Mouse (Mus musculus): ENCODE data around the gene Sp1.

Gene Sp1

GRCm38 (mm10) chr15:102442490-102442889 lies 36.5 kb downstream of the Sp1 start:
- DNase-seq: peak; percentile 81 to 90

- no peak for DNase-seq
Observed at GRCm38 (mm10) chr15:102445146-102445545, 39.2 kb downstream of the Sp1 start, which contains the start of gene Amhr2. Gene Amhr2 (plus strand): TSS chr15:102445367.

GRCm38 (mm10) chr15:102446448-102446847 lies 40.5 kb downstream of the Sp1 start:
- DNase-seq: no peak

- DNase-seq: no peak
Observed at GRCm38 (mm10) chr15:102449366-102449765, 43.4 kb downstream of the Sp1 start.

GRCm38 (mm10) chr15:102450928-102451327 lies 45.0 kb downstream of the Sp1 start:
- DNase-seq: no peak

GRCm38 (mm10) chr15:102451666-102452430 lies 45.9 kb downstream of the Sp1 start:
- no peak for DNase-seq

GRCm38 (mm10) chr15:102455993-102456392 lies 50.0 kb downstream of the Sp1 start:
- peak; percentile 25 to 46 for DNase-seq

- no peak for DNase-seq
Observed at GRCm38 (mm10) chr15:102458050-102458736, 52.2 kb downstream of the Sp1 start.

GRCm38 (mm10) chr15:102458904-102459317 lies 53.0 kb downstream of the Sp1 start, which contains the start of gene Prr13:
Gene Prr13 (plus strand): TSS chr15:102459028.
- DNase-seq: peak; percentile 95 to 98

- DNase-seq: no peak
Observed at GRCm38 (mm10) chr15:102459381-102459780, 53.4 kb downstream of the Sp1 start.

GRCm38 (mm10) chr15:102459847-102460246 lies 53.9 kb downstream of the Sp1 start:
- DNase-seq: no peak

GRCm38 (mm10) chr15:102460409-102460808 lies 54.5 kb downstream of the Sp1 start:
- no peak for DNase-seq

GRCm38 (mm10) chr15:102460971-102461370 lies 55.0 kb downstream of the Sp1 start:
- no peak for DNase-seq

- no peak for DNase-seq
Observed at GRCm38 (mm10) chr15:102461430-102462075, 55.6 kb downstream of the Sp1 start.

- no peak for DNase-seq
Observed at GRCm38 (mm10) chr15:102463666-102464065, 57.7 kb downstream of the Sp1 start.

- no peak for DNase-seq
Observed at GRCm38 (mm10) chr15:102468675-102469370, 62.9 kb downstream of the Sp1 start.

- peak; percentile 92 to 97 for DNase-seq
Observed at GRCm38 (mm10) chr15:102470183-102470604, 64.3 kb downstream of the Sp1 start, which contains the start of gene Pcbp2. Gene Pcbp2 (plus strand): TSS chr15:102470539.

GRCm38 (mm10) chr15:102470605-102471294 lies 64.8 kb downstream of the Sp1 start:
- peak; percentile 81 to 89 for DNase-seq

- DNase-seq: no peak
Observed at GRCm38 (mm10) chr15:102471295-102471645, 65.3 kb downstream of the Sp1 start.

- DNase-seq: no peak
Observed at GRCm38 (mm10) chr15:102471727-102472126, 65.8 kb downstream of the Sp1 start.

GRCm38 (mm10) chr15:102473246-102473645 lies 67.3 kb downstream of the Sp1 start:
- DNase-seq: no peak

GRCm38 (mm10) chr15:102474520-102474919 lies 68.6 kb downstream of the Sp1 start:
- no peak for DNase-seq

All from cerebellum, postnatal 36 days (tissue).